Mouse (Mus musculus): ENCODE data around the gene Rtn4rl1.
A peak's percentile ranks its signal among the peaks of the same experiment; 100 is the strongest.
"Not testable (repeated sequence)": the region's sequence is repeated elsewhere in the genome, so short reads cannot be mapped to it uniquely, and the experiment has no call there.

The Rtn4rl1 gene

DNA sequence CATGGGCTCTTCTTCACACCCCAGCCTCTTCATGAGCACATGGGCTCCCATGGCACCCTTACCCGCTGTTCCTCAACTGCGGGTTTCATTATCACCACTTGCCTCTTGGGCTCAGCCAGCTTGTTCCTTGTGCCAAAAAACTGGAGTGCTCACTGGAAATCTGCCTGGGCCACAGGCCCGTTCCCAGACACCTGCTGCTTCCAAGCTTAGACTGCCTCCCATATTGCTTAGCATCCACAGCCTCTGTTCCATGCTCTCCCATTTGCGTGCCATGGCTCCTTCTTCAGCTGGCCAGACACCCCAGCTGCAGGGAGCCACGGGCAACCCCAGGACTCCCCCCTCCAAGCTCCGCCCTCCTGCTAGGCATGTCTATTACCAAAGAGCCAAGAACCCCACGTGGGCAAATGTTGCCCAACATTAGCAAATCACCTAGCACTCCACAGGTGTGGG, 77.4 kb downstream of the Rtn4rl1 start:
- no peak for DNase-seq (ENCODE audit: extremely low spot score, low read depth, low spot score)

GRCm38 (mm10) chr11:75273466-75273865, 79.9 kb downstream of the Rtn4rl1 start:
- DNase-seq (ENCODE audit: extremely low spot score, low read depth, low spot score) = no peak

- no peak for DNase-seq (ENCODE audit: extremely low spot score, low read depth, low spot score)
Observed at GRCm38 (mm10) chr11:75275035-75275434, 81.5 kb downstream of the Rtn4rl1 start.

GRCm38 (mm10) chr11:75278115-75278514, 84.5 kb downstream of the Rtn4rl1 start:
- DNase-seq (ENCODE audit: extremely low spot score, low read depth, low spot score) = no peak

DNA sequence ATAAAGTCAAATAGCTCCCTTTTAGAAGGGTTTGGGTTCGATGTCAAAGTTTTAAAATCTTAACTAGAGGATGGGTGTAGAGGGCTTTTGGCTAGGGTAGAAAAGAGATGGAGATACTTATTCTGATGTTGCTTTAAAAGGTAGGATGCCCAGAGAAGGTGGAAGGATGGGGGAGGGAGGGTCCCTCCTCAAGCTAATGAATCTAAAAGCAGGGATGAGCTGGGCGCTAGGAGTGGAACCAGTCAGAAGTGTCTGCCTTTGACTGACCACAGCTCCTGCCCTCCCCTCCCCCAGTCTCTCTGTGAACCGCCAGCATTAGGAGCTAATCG, 85.4 kb downstream of the Rtn4rl1 start:
- DNase-seq (ENCODE audit: extremely low spot score, low read depth, low spot score) = no peak

DNA sequence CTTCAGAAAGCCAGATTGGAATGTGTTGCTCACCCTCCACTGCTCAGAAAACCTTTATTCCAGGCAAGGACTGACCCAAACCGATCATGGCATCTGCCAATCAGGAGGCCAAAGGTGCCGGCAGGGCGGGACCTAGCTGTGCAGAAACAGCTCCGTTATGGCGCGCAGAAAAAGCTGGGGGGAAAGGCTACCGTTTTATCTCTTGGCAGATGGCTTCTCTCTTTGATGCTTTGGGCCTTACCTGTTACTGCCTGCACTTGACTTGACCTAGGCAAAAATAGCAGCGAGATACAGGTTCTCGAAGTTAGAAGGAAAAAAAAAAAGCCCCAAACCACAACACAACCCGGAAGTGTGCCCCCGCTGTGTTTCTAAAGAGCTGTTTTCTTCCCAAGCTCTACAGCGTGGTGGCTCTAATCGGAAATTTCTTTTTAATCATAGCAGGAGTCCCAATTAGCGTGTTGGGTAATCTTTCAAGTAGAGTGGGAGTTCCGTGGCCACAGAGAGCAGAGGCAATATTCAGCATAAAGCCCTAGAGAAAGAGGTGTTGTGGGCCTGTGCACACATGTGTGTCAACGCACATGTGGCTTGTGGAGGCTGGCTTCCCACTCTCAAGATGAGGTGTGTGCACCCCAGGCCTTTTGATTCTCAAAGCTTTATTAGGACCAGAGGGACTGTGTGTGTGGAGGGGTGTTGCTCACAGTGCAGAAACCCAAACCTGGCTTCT, 85.9 kb downstream of the Rtn4rl1 start:
- no peak for DNase-seq (ENCODE audit: extremely low spot score, low read depth, low spot score)

GRCm38 (mm10) chr11:75280066-75280410, 86.5 kb downstream of the Rtn4rl1 start:
- DNase-seq (ENCODE audit: extremely low spot score, low read depth, low spot score) = no peak

GRCm38 (mm10) chr11:75280435-75281001, 86.9 kb downstream of the Rtn4rl1 start:
- DNase-seq (ENCODE audit: extremely low spot score, low read depth, low spot score) = no peak

- DNase-seq (ENCODE audit: extremely low spot score, low read depth, low spot score) = no peak
Observed at GRCm38 (mm10) chr11:75281380-75282256, 88.0 kb downstream of the Rtn4rl1 start.

DNA sequence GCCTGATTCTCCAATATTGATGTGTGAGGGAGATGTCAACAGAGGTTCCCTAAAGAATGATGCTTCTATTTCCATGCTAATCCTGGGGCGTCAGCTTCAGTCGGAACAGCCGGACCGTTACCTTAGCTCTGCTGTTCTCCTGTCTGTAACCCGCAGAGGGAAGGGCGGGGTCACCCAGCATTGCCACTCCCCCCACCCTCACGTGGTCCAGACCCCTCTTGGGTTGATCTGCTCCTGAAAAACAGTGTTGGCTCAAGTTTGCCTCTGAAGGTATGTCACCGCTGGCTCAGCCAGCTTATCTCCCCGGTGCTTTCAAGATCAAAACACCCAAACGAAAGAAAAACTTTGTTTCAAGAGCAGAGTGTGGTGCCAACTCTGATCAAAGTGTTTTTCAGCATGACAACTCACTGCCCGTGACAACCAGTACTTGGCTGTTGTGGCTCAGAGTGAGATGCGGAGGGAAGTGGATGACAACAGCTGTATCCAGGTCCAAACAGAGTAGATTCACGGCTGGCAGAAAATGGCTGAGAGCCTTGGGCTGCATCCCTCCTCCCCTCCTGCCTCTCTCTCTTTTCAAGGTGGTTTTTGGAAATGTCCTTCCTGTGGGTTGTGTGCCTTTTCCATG, 89.0 kb downstream of the Rtn4rl1 start:
- DNase-seq (ENCODE audit: extremely low spot score, low read depth, low spot score) = no peak

GRCm38 (mm10) chr11:75283784-75284183, 90.2 kb downstream of the Rtn4rl1 start:
- DNase-seq (ENCODE audit: extremely low spot score, low read depth, low spot score) = not testable (repeated sequence)

DNA sequence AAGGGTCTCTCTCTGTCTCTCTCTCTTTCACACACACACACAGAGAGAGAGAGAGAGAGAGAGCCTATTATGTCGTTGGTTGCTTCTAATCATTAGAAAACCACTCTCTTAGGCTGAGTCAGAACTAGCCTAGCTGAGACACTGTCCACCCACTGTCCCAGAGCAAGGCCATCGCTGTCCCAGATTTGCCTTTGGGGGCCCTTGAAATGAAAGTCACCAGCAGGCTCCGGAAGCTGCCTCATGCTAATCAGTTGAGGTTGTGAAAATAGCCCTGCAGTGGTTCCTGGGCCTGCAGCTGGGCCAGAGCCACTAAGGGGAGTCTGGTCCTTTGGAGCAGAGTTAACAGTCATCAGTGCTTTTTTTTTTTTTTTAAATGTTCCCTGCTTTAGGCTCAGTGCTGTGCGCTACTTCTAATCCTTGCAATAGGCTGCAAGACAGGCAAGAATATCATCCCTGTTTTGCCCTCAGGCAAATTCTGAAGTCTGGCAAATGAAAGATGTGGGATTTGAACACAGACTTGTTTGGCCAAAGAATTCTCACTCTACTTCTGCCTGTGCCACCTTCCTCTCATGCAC, 92.4 kb downstream of the Rtn4rl1 start:
- no peak for DNase-seq (ENCODE audit: extremely low spot score, low read depth, low spot score)

DNA sequence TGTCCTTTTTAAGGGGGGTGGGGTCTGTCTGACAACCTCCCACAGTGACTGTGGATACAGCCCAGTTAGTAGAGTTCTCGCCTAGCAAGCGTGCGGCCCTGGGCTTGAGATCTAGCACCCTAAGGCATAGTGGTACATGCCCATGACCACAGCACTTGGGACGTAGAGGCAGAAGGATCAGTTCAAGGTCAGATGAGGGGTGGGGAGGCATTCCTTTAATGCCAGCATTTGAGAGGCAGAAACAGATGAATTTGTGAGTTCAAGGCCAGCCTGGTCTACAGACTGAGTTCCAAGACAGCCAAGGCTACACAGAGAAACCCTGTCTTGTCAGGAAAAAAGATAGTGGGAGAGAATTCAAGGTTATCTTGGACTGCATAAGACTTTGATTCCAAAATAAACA, 93.3 kb downstream of the Rtn4rl1 start:
- DNase-seq (ENCODE audit: extremely low spot score, low read depth, low spot score) = no peak

- DNase-seq (ENCODE audit: extremely low spot score, low read depth, low spot score) = no peak
Observed at GRCm38 (mm10) chr11:75287940-75288339, 94.4 kb downstream of the Rtn4rl1 start.

DNA sequence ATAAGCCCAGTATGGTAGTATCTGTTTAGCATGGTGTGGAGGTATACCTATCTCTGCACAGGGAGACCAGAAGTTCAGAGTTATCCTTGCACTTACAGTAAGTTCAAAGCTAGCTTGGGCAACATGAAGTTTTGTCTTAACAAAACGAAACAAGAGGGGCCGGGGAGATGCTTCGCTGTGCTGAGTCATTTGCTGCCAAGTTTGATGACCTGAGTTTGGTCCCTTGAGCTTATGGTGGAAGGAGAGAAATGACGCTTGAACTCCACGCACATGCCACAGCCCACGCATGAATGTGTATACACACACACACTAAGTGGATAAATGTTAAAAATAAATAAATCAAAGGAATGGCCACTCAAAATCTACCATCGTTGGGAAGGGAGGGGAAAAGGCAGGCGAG, 94.9 kb downstream of the Rtn4rl1 start:
- no peak for DNase-seq (ENCODE audit: extremely low spot score, low read depth, low spot score)

DNA sequence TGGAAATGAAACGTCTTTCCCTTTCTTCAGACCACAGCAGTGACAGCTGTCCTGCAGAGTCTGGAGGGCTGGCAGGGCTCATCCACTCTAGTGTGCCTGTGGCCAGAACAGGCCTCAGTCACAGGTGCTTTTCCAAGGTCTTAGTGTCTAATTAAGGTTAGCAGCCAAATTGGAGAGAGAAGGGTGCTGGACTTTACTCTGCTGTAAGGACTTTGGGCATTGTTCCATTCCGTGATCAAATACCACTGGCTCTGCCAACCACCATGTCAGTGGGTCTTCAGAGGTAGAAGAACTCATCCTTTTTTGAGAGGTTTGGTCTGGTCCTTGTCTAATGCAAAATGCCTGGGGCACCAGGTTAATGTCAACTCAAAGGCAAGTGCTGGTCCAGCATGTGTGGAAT, 95.5 kb downstream of the Rtn4rl1 start:
- no peak for DNase-seq (ENCODE audit: extremely low spot score, low read depth, low spot score)

DNA sequence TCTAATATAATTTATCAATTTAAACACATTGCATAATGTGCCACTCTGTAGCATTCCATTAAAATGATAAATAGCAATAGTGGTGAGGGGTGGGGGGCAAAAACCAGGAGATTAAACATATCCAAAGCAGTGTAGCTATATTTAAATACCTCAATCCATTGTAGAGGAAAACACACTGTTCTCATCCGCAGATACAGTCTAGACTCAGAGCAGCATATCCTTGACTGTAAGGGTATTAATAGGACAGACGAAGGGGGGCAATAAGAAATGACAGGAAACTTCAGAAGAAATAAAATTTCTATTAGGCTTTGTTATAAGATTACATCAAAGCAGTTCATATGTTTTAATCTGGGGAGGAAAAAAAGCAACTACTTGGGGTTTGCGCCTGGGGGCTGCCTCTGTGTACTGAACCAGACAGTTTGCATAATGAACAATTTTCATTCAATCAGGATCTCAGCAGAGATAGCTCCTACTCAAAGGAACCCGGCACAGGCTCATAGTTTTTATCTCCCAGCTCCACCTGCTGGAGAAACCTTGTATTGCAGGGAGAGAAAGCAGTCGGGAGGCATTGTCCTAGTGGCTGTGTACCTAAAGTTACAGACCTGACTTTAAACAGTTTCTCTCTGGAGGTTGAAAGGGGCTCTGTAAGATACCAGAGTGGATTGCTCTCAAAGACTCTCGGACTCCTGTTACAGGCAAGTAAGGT, 97.1 kb downstream of the Rtn4rl1 start:
- peak; percentile 93 for DNase-seq (ENCODE audit: extremely low spot score, low read depth, low spot score)

DNA sequence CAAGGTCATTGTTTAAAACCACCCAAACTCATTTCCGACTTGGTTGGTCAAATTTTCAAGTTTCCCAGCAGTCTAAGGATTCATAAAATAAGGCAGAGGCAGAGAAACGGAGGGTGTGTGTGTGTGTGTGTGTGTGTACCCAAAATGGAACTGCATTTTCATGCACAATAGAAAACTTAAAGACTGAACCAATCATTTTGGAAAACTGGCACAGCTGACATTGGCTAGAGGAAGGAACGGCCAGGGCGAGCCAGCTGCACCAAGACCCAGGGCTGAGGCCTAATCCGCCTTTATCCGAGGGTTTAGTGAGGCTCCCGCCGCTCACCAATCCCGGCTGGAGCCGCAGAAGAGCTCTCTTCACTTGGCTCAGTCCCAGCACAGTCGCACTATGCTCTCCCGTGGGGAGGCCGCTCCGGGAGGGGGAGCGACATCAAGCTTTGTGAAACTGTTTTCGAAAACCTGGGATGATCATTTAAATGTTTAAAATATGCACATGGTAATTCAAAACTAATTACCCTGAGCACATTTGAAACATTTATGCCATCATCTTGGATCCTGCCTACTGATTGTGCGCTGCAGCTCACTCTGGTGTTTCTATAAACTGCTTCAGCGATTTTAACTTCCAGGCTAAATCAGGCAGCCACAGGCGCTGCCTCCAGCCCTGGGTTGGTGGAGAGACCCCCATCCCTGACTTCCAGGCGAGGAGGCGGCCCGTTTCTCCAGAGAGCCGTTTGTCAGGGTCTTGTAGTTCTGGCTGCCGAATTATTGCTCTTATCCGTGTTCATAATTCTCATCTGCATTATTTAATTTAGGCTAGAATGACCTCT, 98.0 kb downstream of the Rtn4rl1 start:
- DNase-seq (ENCODE audit: extremely low spot score, low read depth, low spot score) = no peak

GRCm38 (mm10) chr11:75292281-75292680, 98.7 kb downstream of the Rtn4rl1 start:
- no peak for DNase-seq (ENCODE audit: extremely low spot score, low read depth, low spot score)

DNA sequence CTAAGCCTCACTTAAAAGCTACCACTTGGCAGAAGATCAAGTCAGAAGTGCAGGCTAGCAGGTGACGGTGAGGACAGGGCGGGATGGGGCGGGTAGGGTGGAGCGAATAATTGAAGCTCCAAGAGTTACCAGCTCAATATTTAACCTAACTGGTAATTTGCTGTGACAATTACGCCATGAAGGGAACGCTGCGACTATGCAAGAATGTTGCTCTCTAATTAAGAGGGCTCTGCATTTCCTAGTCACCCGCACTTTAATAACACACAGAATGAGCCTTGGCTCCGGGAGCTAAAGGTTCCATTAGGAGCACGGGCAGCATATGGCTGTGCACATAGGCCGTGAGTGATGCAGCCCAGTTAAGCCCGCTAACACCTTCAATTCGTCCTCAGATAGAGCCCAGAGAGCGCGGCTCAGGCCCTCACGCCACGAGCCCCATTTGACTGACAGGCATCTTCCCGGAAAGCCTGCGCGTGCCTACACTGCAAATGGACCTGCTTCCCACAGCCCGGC, 100.3 kb downstream of the Rtn4rl1 start:
- DNase-seq (ENCODE audit: extremely low spot score, low read depth, low spot score) = no peak
